Mouse (Mus musculus): ENCODE measurements around the gene Pecam1.

GRCm38 (mm10) chr11:106776960-106777359, 26.5 kb upstream of the Pecam1 start:
- no peak for TF ChIP-seq CTCF (IDR thresholded peaks at IDR 0.05; ENCODE audit: low read depth, low read length)
- TF ChIP-seq GATA1 (IDR thresholded peaks at IDR 0.05; ENCODE audit: borderline replicate concordance, low read length): no peak
- no peak for TF ChIP-seq TAL1 (conservative IDR thresholded peaks at IDR 0.05; ENCODE audit: low read depth, low read length)
- no peak for TF ChIP-seq GATA2 (IDR thresholded peaks at IDR 0.05; ENCODE audit: borderline replicate concordance, low read depth, low read length)

Data from G1E (cell line).